In genomic region chr16:10432387-10432786, GRCm38 (mm10) we compare ENCODE assay signal across 25 mouse cellular contexts. TPM values are rescaled to one million over a fixed set of nuclear protein-coding genes. Genes with fewer than 3 reads are reported as not detected.
DNase-seq lines count a peak whose midpoint lies in the region; ATAC-seq lines count a peak whose summit lies in the region.
"Had no signal": no experiment of that assay in that cellular context is flagged by ENCODE, and none has a peak within 500 bp of the region (broad histone marks: within the 10 kb centered on the region; RNA-seq: fewer than 3 reads in every experiment).

No protein-coding gene starts in this region.

- 87% methylated on average over 4 of the region's 4 CpGs for WGBS in intestine, embryonic 16.5 days

- H3K4me1 ChIP-seq in intestine, embryonic 16.5 days (ENCODE audit: control insufficient read depth, insufficient read depth, low read length) = no peaks in the 10 kb centered on the region
- H3K4me1 ChIP-seq: embryonic facial prominence, embryonic 13.5 days; embryonic facial prominence, embryonic 15.5 days; forebrain, embryonic 10.5 days; forebrain, embryonic 12.5 days had no signal

- H3K4me3 ChIP-seq in intestine, embryonic 16.5 days (ENCODE audit: low read length) = no peak overlapping the region
- H3K4me3 ChIP-seq: embryonic facial prominence, embryonic 13.5 days; embryonic facial prominence, embryonic 15.5 days; erythroblast, embryonic 14.5 days; forebrain, embryonic 10.5 days; forebrain, embryonic 12.5 days had no signal

- no peak overlapping the region for H3K27ac ChIP-seq in intestine, embryonic 16.5 days (ENCODE audit: low read length)
- H3K27ac ChIP-seq: embryonic facial prominence, embryonic 13.5 days; embryonic facial prominence, embryonic 15.5 days; forebrain, embryonic 10.5 days; forebrain, embryonic 12.5 days had no signal

- H3K36me3 ChIP-seq in intestine, embryonic 16.5 days (ENCODE audit: control insufficient read depth, insufficient read depth, low read length) = no peaks in the 10 kb centered on the region

- no peak overlapping the region for H3K9ac ChIP-seq in intestine, embryonic 16.5 days (ENCODE audit: low read depth, low read length)
- H3K9ac ChIP-seq: embryonic facial prominence, embryonic 13.5 days; embryonic facial prominence, embryonic 15.5 days; forebrain, embryonic 12.5 days had no signal

- no peaks in the 10 kb centered on the region for H3K9me3 ChIP-seq in intestine, embryonic 16.5 days (ENCODE audit: control insufficient read depth, low read length)
- H3K9me3 ChIP-seq: embryonic facial prominence, embryonic 13.5 days; embryonic facial prominence, embryonic 15.5 days; forebrain, embryonic 10.5 days; forebrain, embryonic 12.5 days had no signal

- H3K4me2 ChIP-seq in intestine, embryonic 16.5 days (ENCODE audit: low read depth, low read length) = no peak overlapping the region
- H3K4me2 ChIP-seq: embryonic facial prominence, embryonic 13.5 days; embryonic facial prominence, embryonic 15.5 days; forebrain, embryonic 12.5 days had no signal

- no peak for DNase-seq in frontal cortex, postnatal 36 days (ENCODE audit: low spot score in 2 of 2)
- DNase-seq in right cerebral cortex, adult 18-20 months = peak; percentile 44
- DNase-seq in right cerebral cortex, postnatal 4 days = no peak
- DNase-seq in brain, adult 2 months (ENCODE audit: low read depth, low spot score) = peak; percentile 52
- DNase-seq: adrenal gland, adult 2 months; adrenal gland, postnatal 10 days; adrenal gland, postnatal 25 days; B cell, adult 2 months; cerebellum, adult 11 months; cerebellum, adult 18-20 months; cerebellum, adult 8-10 months; cerebellum, adult 9-11 months; cerebellum, postnatal 14 days; cerebellum, postnatal 36 days; embryo, embryonic 11 days had no signal

- no peaks in the 10 kb centered on the region for H3K27me3 ChIP-seq in intestine, embryonic 16.5 days (replicated peaks; ENCODE audit: control insufficient read depth, insufficient read depth, low read length)
- H3K27me3 ChIP-seq: embryonic facial prominence, embryonic 13.5 days; embryonic facial prominence, embryonic 15.5 days; forebrain, embryonic 12.5 days had no signal

- peak; percentile 81 for ATAC-seq in frontal cortex, adult (ENCODE audit: low TSS enrichment)
- ATAC-seq in intestine, embryonic 16.5 days = no peak
- ATAC-seq: CD4-positive, CD25-positive, alpha-beta regulatory T cell, adult 4 months; forebrain, embryonic 14.5 days; forebrain, embryonic 16.5 days had no signal

RNA-seq across cellular contexts. Expression of gene Tvp23a, which starts 14.8 kb away (rescaled TPM):
- 6.5 and 6.8 TPM in 2 replicates for polyA plus RNA-seq in intestine, embryonic 16.5 days (2015; fragmentation: Nextera tagmentation; extraction: Ambion mirVana)
- polyA plus RNA-seq: erythroblast, embryonic 14.5 days had no signal

RNA-seq across cellular contexts. Expression of gene Nubp1, which starts 20.6 kb away (rescaled TPM):
- polyA plus RNA-seq in intestine, embryonic 16.5 days (2015; fragmentation: Nextera tagmentation; extraction: Ambion mirVana) = 52.0 and 52.6 TPM in 2 replicates

RNA-seq across cellular contexts. Expression of gene Tekt5, which starts 37.1 kb away (rescaled TPM):
- 0.27 and 0.35 TPM in 2 replicates for polyA plus RNA-seq in intestine, embryonic 16.5 days (2015; fragmentation: Nextera tagmentation; extraction: Ambion mirVana)
- polyA plus RNA-seq: adrenal gland, adult 2 months; CD4-positive, CD25-positive, alpha-beta regulatory T cell, adult 4 months; erythroblast, embryonic 14.5 days had no signal

RNA-seq across cellular contexts. Expression of gene Ciita, which starts 47.5 kb away (rescaled TPM):
- 0.49 and 0.77 TPM in 2 replicates for polyA plus RNA-seq in intestine, embryonic 16.5 days (2015; fragmentation: Nextera tagmentation; extraction: Ambion mirVana)
- polyA plus RNA-seq: erythroblast, embryonic 14.5 days had no signal

Comparison
In these comparisons a context has a peak if more than half of its experiments do, and no peak if none do; other contexts are left out.
1. DNase-seq: peak in right cerebral cortex, adult 18-20 months (single experiment) and brain, adult 2 months (single experiment); none in frontal cortex, postnatal 36 days (0 of 2) and right cerebral cortex, postnatal 4 days (single experiment).